Mouse (Mus musculus) ES-E14 (cell line): Measurements from ENCODE around the gene Fam168a.

Source experiments
- CHD2 ChIP-seq: IDR thresholded peaks from 2 replicates; pipeline ENCODE4 v1.6.1; 2014; ENCODE audit warnings: mild to moderate bottlenecking, low read depth, low read length, inconsistent platforms
- ZC3H11A ChIP-seq: IDR thresholded peaks from 2 replicates; pipeline ENCODE4 v1.6.1; 2012; ENCODE audit warnings: low read depth, mild to moderate bottlenecking, inconsistent platforms, low read length, borderline replicate concordance

GRCm38 (mm10) chr7:100785426-100785825 lies 79.0 kb downstream of the Fam168a start:
- TF ChIP-seq CHD2 (no peak), ZC3H11A (no peak)
